ENCODE assay signal across 11 mouse cellular contexts in genomic region chr7:3391081-3391451, GRCm38 (mm10). TPM values are rescaled to one million over a fixed set of nuclear protein-coding genes. Genes with fewer than 3 reads are reported as not detected.
DNase-seq lines count a peak whose midpoint lies in the region; ATAC-seq and TF ChIP-seq lines count a peak whose summit lies in the region.
"Had no signal": no experiment of that assay in that cellular context is flagged by ENCODE, and none has a peak within 500 bp of the region (broad histone marks: within the 10 kb centered on the region; RNA-seq: fewer than 3 reads in every experiment).

No protein-coding gene starts in this region.

- no peak for TF ChIP-seq CTCF in thymus, adult 2 months (IDR thresholded peaks at IDR 0.05; ENCODE audit: borderline replicate concordance, control insufficient read depth, extremely low read depth, insufficient read depth, low read length, poor library complexity)

- no peaks in the 10 kb centered on the region for H3K36me3 ChIP-seq in neural tube, embryonic 11.5 days (ENCODE audit: control insufficient read depth, insufficient read depth, low read length)
- H3K36me3 ChIP-seq in limb, embryonic 10.5 days = peaks cover 13% of the 10 kb centered on the region
- H3K36me3 ChIP-seq in stomach, embryonic 16.5 days (ENCODE audit: control insufficient read depth, insufficient read depth, low read length) = no peaks in the 10 kb centered on the region
- H3K36me3 ChIP-seq in thymus, adult 2 months (ENCODE audit: control insufficient read depth, insufficient read depth, low read length) = no peaks in the 10 kb centered on the region

- peak; percentile 22; the same call in 1 of the 2 replicates for ATAC-seq in neural tube, embryonic 11.5 days (ENCODE audit: insufficient read depth, low FRiP score, low TSS enrichment)
- ATAC-seq in stomach, embryonic 16.5 days (ENCODE audit: insufficient read depth, low FRiP score) = no peak

- peaks cover 5% of the 10 kb centered on the region; the same call in 1 of the 2 replicates for H3K4me1 ChIP-seq in neural tube, embryonic 11.5 days (ENCODE audit: control insufficient read depth, insufficient read depth, low read length)
- H3K4me1 ChIP-seq in limb, embryonic 10.5 days = peaks cover 36% of the 10 kb centered on the region
- no peaks in the 10 kb centered on the region for H3K4me1 ChIP-seq in stomach, embryonic 16.5 days (ENCODE audit: control insufficient read depth, insufficient read depth, low read length)
- H3K4me1 ChIP-seq in thymus, adult 2 months (replicated peaks; ENCODE audit: control insufficient read depth, insufficient read depth, low read length) = no peaks in the 10 kb centered on the region

- no peak for TF ChIP-seq POLR2A in thymus, adult 2 months (IDR thresholded peaks at IDR 0.05; ENCODE audit: control insufficient read depth, extremely low read depth, insufficient read depth, low read length, poor library complexity)

- H3K9me3 ChIP-seq in neural tube, embryonic 11.5 days (ENCODE audit: control insufficient read depth, low read length) = no peaks in the 10 kb centered on the region
- no peaks in the 10 kb centered on the region for H3K9me3 ChIP-seq in limb, embryonic 10.5 days (replicated peaks)
- H3K9me3 ChIP-seq in stomach, embryonic 16.5 days (replicated peaks; ENCODE audit: control insufficient read depth, low read length) = no peaks in the 10 kb centered on the region

- peak; percentile 46 for DNase-seq in cerebellum, adult 9-11 months
- no peak for DNase-seq in cerebellum, postnatal 36 days
- no peak for DNase-seq in neural tube, embryonic 11.5 days (ENCODE audit: low spot score)
- DNase-seq in neural tube, embryonic 10.5 days (ENCODE audit: extremely low spot score, low spot score) = no peak
- DNase-seq in limb, embryonic 10.5 days (ENCODE audit: low spot score) = no peak
- no peak for DNase-seq in layer of hippocampus, adult 9-11 months
- DNase-seq in thymus, adult 2 months = no peak
- DNase-seq: heart, postnatal 14 days; thymus, postnatal 4 days had no signal

- 7% methylated on average over 12 of the region's 12 CpGs for WGBS in neural tube, embryonic 11.5 days
- WGBS in limb, embryonic 10.5 days = 3% methylated on average over 12 of the region's 12 CpGs
- WGBS in stomach, embryonic 16.5 days = 5% methylated on average over 12 of the region's 12 CpGs
- 29% methylated on average over 12 of the region's 12 CpGs for WGBS in thymus, adult 2 months

- H3K27ac ChIP-seq in neural tube, embryonic 11.5 days (ENCODE audit: low read depth, low read length) = no peak overlapping the region
- H3K27ac ChIP-seq in limb, embryonic 10.5 days = peak overlapping the region; percentile 77
- no peak overlapping the region for H3K27ac ChIP-seq in stomach, embryonic 16.5 days (ENCODE audit: low read length)
- no peak overlapping the region for H3K27ac ChIP-seq in thymus, adult 2 months (ENCODE audit: control insufficient read depth, insufficient read depth, low read length)
- H3K27ac ChIP-seq: liver, embryonic 14.5 days had no signal

- H3K27me3 ChIP-seq in neural tube, embryonic 11.5 days (ENCODE audit: control insufficient read depth, insufficient read depth, low read length) = no peaks in the 10 kb centered on the region
- H3K27me3 ChIP-seq in limb, embryonic 10.5 days (ENCODE audit: low read depth, poor library complexity, severe bottlenecking) = no peaks in the 10 kb centered on the region
- H3K27me3 ChIP-seq in stomach, embryonic 16.5 days (ENCODE audit: control insufficient read depth, insufficient read depth, low read length) = no peaks in the 10 kb centered on the region
- no peaks in the 10 kb centered on the region for H3K27me3 ChIP-seq in thymus, adult 2 months (ENCODE audit: control insufficient read depth, insufficient read depth, low read length)

- peak overlapping the region; percentile 57 for H3K4me2 ChIP-seq in neural tube, embryonic 11.5 days (ENCODE audit: low read depth)
- H3K4me2 ChIP-seq in stomach, embryonic 16.5 days (ENCODE audit: low read depth, low read length) = peak overlapping the region; percentile 39

- peak overlapping the region; percentile 33 for H3K4me3 ChIP-seq in neural tube, embryonic 11.5 days (ENCODE audit: low read depth, low read length)
- peak overlapping the region; percentile 51 for H3K4me3 ChIP-seq in limb, embryonic 10.5 days
- peak overlapping the region; percentile 29 for H3K4me3 ChIP-seq in stomach, embryonic 16.5 days (replicated peaks; ENCODE audit: low read length)
- no peak overlapping the region for H3K4me3 ChIP-seq in thymus, adult 2 months (ENCODE audit: control insufficient read depth, insufficient read depth, low read length)

- peak overlapping the region; percentile 55 for H3K9ac ChIP-seq in neural tube, embryonic 11.5 days (ENCODE audit: low read length)
- no peak overlapping the region for H3K9ac ChIP-seq in stomach, embryonic 16.5 days (ENCODE audit: low read length)
- H3K9ac ChIP-seq: liver, embryonic 14.5 days had no signal

RNA-seq across cellular contexts. Expression of gene Cacng8, which starts 0.6 kb away (rescaled TPM):
- polyA plus RNA-seq in neural tube, embryonic 11.5 days (2014; fragmentation: Nextera tagmentation; extraction: Ambion mirVana) = 4.9 and 5.1 TPM in 2 replicates
- 3.3 and 8.3 TPM in 2 replicates for polyA plus RNA-seq in limb, embryonic 10.5 days (2016; fragmentation: Nextera tagmentation; extraction: Ambion mirVana)
- 0.74 and 1.1 TPM in 2 replicates for polyA plus RNA-seq in stomach, embryonic 16.5 days (2015; fragmentation: Nextera tagmentation; extraction: Ambion mirVana)
- 0.82 and 0.88 TPM in 2 replicates for polyA plus RNA-seq in thymus, adult 2 months (2012; rRNA removed)

RNA-seq across cellular contexts. Expression of gene Cacng6, which starts 32.9 kb away (rescaled TPM):
- polyA plus RNA-seq in neural tube, embryonic 11.5 days (2014; fragmentation: Nextera tagmentation; extraction: Ambion mirVana) = 1.4 and 1.6 TPM in 2 replicates
- polyA plus RNA-seq in limb, embryonic 10.5 days (2016; fragmentation: Nextera tagmentation; extraction: Ambion mirVana) = 0.26 TPM in 1 of 2 replicates, not detected in the other
- 0.19 and 3.0 TPM in 2 replicates for polyA plus RNA-seq in stomach, embryonic 16.5 days (2015; fragmentation: Nextera tagmentation; extraction: Ambion mirVana)
- 0.11 and 0.40 TPM in 2 replicates for polyA plus RNA-seq in thymus, adult 2 months (2012; rRNA removed)
- polyA plus RNA-seq: liver, embryonic 14.5 days had no signal

RNA-seq across cellular contexts. Expression of gene Cacng7, which starts 58.3 kb away (rescaled TPM):
- polyA plus RNA-seq in neural tube, embryonic 11.5 days (2014; fragmentation: Nextera tagmentation; extraction: Ambion mirVana) = 2.9 and 3.5 TPM in 2 replicates
- polyA plus RNA-seq in limb, embryonic 10.5 days (2016; fragmentation: Nextera tagmentation; extraction: Ambion mirVana) = 0.67 and 2.4 TPM in 2 replicates
- 0.96 and 1.4 TPM in 2 replicates for polyA plus RNA-seq in stomach, embryonic 16.5 days (2015; fragmentation: Nextera tagmentation; extraction: Ambion mirVana)
- polyA plus RNA-seq in thymus, adult 2 months (2012; rRNA removed) = 2.6 and 2.7 TPM in 2 replicates
